ENCODE assay signal across 10 mouse cellular contexts in genomic region chr11:32956993-32957392, GRCm38 (mm10).
DNase-seq lines count a peak whose midpoint lies in the region; ATAC-seq lines count a peak whose summit lies in the region.
"Had no signal": no experiment of that assay in that cellular context is flagged by ENCODE, and none has a peak within 500 bp of the region (broad histone marks: within the 10 kb centered on the region; RNA-seq: fewer than 3 reads in every experiment).

No protein-coding gene starts in this region.

- 30% methylated on average over 7 of the region's 7 CpGs for WGBS in forebrain, embryonic 10.5 days
- 33% methylated on average over 7 of the region's 7 CpGs for WGBS in forebrain, embryonic 12.5 days
- 37% methylated on average over 7 of the region's 7 CpGs for WGBS in forebrain, embryonic 11.5 days
- WGBS in hindbrain, embryonic 15.5 days: 31% methylated on average over 7 of the region's 7 CpGs

- H3K4me3 ChIP-seq in forebrain, embryonic 10.5 days: no peak overlapping the region
- no peak overlapping the region for H3K4me3 ChIP-seq in forebrain, embryonic 12.5 days (replicated peaks)
- no peak overlapping the region for H3K4me3 ChIP-seq in forebrain, embryonic 11.5 days (ENCODE audit: low read depth, low read length)
- H3K4me3 ChIP-seq in hindbrain, embryonic 15.5 days: no peak overlapping the region
- H3K4me3 ChIP-seq: erythroblast, embryonic 14.5 days; megakaryocyte, embryonic 14.5 days had no signal

- H3K9me3 ChIP-seq in forebrain, embryonic 10.5 days: peaks cover 11% of the 10 kb centered on the region
- H3K9me3 ChIP-seq in forebrain, embryonic 12.5 days: no peaks in the 10 kb centered on the region
- peaks cover 4% of the 10 kb centered on the region; the same call in 1 of the 2 replicates for H3K9me3 ChIP-seq in forebrain, embryonic 11.5 days (ENCODE audit: control insufficient read depth, low read length)
- no peaks in the 10 kb centered on the region for H3K9me3 ChIP-seq in hindbrain, embryonic 15.5 days

- H3K4me1 ChIP-seq in forebrain, embryonic 10.5 days: no peaks in the 10 kb centered on the region
- H3K4me1 ChIP-seq in forebrain, embryonic 12.5 days: no peaks in the 10 kb centered on the region
- H3K4me1 ChIP-seq in forebrain, embryonic 11.5 days (replicated peaks; ENCODE audit: control insufficient read depth, insufficient read depth, low read length): no peaks in the 10 kb centered on the region
- no peaks in the 10 kb centered on the region for H3K4me1 ChIP-seq in hindbrain, embryonic 15.5 days (replicated peaks)
- H3K4me1 ChIP-seq: megakaryocyte, embryonic 14.5 days had no signal

- no peak for ATAC-seq in forebrain, embryonic 12.5 days (ENCODE audit: low FRiP score)
- no peak for ATAC-seq in forebrain, embryonic 11.5 days (replicated peaks; ENCODE audit: low FRiP score)
- peak; percentile 84 for ATAC-seq in hindbrain, embryonic 15.5 days (ENCODE audit: low FRiP score, low read depth)
- no peak for ATAC-seq in erythroid progenitor cell, adult 5-6 weeks (replicated peaks; ENCODE audit: low FRiP score, poor library complexity, severe bottlenecking)

- H3K4me2 ChIP-seq in forebrain, embryonic 12.5 days: no peak overlapping the region
- no peak overlapping the region for H3K4me2 ChIP-seq in forebrain, embryonic 11.5 days (ENCODE audit: low read depth, low read length, severe bottlenecking)
- H3K4me2 ChIP-seq in hindbrain, embryonic 15.5 days: no peak overlapping the region

- no peaks in the 10 kb centered on the region for H3K36me3 ChIP-seq in forebrain, embryonic 10.5 days (replicated peaks)
- H3K36me3 ChIP-seq in forebrain, embryonic 12.5 days (replicated peaks): no peaks in the 10 kb centered on the region
- H3K36me3 ChIP-seq in forebrain, embryonic 11.5 days (ENCODE audit: control insufficient read depth, insufficient read depth, low read length): no peaks in the 10 kb centered on the region
- H3K36me3 ChIP-seq in hindbrain, embryonic 15.5 days: no peaks in the 10 kb centered on the region

- H3K27me3 ChIP-seq in forebrain, embryonic 10.5 days (ENCODE audit: poor library complexity, severe bottlenecking): peaks cover 79% of the 10 kb centered on the region
- H3K27me3 ChIP-seq in forebrain, embryonic 12.5 days: peaks cover 61% of the 10 kb centered on the region
- H3K27me3 ChIP-seq in forebrain, embryonic 11.5 days (ENCODE audit: control insufficient read depth, insufficient read depth, low read length): peaks cover 13% of the 10 kb centered on the region
- H3K27me3 ChIP-seq in hindbrain, embryonic 15.5 days: no peaks in the 10 kb centered on the region
- H3K27me3 ChIP-seq: megakaryocyte, embryonic 14.5 days had no signal

- intact Hi-C loops in left cerebral cortex, postnatal 25 days (cut with DNase I): loop anchor here (1.0 to 5.0 kb wide), 5 partner anchors 62 to 240 kb away; partner anchors contain the start of gene Fgf18

- no peak overlapping the region for H3K27ac ChIP-seq in forebrain, embryonic 10.5 days
- no peak overlapping the region for H3K27ac ChIP-seq in forebrain, embryonic 12.5 days
- H3K27ac ChIP-seq in forebrain, embryonic 11.5 days (ENCODE audit: low read depth, low read length): no peak overlapping the region
- no peak overlapping the region for H3K27ac ChIP-seq in hindbrain, embryonic 15.5 days (replicated peaks)

- H3K9ac ChIP-seq in forebrain, embryonic 12.5 days: no peak overlapping the region
- H3K9ac ChIP-seq in forebrain, embryonic 11.5 days (ENCODE audit: low read length): no peak overlapping the region
- no peak overlapping the region for H3K9ac ChIP-seq in hindbrain, embryonic 15.5 days

- peak; percentile 19 for DNase-seq in forebrain, embryonic 10.5 days (ENCODE audit: extremely low spot score, low spot score)
- peak; percentile 94 for DNase-seq in brain, adult 2 months (ENCODE audit: low read depth, low spot score)
- DNase-seq in forebrain, embryonic 11.5 days (ENCODE audit: low spot score): peak; percentile 53
- peak; percentile 55 to 65 for DNase-seq in left cerebral cortex, postnatal 25 days (ENCODE audit: low spot score in 2 of 2)
- peak; percentile 61 for DNase-seq in retina, embryonic 14.5 days (ENCODE audit: low spot score)

Comparison
In these comparisons a context has a peak if more than half of its experiments do, and no peak if none do; other contexts are left out.
1. DNase-seq: peak in every context shown above with its lines; median percentile 94 in brain, adult 2 months; 61 in retina, embryonic 14.5 days; 60 in left cerebral cortex, postnatal 25 days; 53 in forebrain, embryonic 11.5 days; 19 in forebrain, embryonic 10.5 days.